Mouse (Mus musculus): ENCODE measurements at regions not wholly inside any gene's neighbourhood (a gene's known extent, or its start where the extent isn't known, plus 50 kb on each side); places are given as distances from the start of the nearest gene placed in this dataset.

DNA sequence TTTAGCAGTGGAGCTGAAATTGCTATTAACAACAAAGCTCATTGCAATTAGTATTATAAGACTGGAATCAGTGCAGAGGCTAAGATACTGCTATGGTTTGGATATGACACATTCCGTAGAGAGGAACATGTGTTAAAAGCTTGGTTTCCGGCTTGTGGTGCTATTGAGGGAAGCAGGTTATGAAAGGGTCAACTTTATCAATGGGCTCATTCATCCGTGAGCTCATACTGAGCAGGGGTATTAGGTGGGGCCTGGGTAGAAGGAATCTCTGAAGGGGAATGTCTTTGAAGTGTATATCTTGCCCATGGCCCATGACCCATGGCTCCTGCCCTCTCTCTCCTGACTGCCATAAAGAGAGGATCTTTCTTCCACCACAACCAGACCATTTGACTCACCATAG lies 57.0 kb upstream of the Grik3 start:
- TF ChIP-seq CTCF (conservative IDR thresholded peaks at IDR 0.05; ENCODE audit: low read length): no peak
- TF ChIP-seq NANOG (IDR thresholded peaks at IDR 0.05; ENCODE audit: borderline replicate concordance, low read length): no peak

Data from E14TG2a.4 (cell line).